9 mouse cellular contexts compared by ENCODE assay signal in the genomic region with DNA sequence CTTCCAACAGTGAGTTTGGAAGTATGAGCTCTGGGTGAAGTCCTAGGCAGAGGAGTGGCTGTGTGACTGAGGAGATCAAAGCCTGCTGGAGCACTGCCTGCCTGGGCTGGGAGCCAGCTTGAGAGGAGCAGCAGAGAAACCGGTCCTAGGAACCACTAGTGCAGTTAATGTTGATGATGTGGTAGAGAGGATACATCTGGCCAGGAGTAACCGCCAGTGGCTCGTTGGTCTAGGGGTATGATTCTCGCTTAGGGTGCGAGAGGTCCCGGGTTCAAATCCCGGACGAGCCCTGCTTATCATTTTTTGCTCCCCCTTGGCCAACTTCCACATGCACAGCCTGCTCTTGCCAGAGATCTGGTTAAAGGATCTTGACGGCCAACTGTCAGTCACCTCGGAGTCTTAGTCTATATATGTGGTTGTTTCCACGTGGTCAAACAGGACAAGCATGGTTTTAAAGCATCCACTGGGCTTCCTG. TPM values are rescaled to one million over a fixed set of nuclear protein-coding genes. Genes with fewer than 3 reads are reported as not detected.
DNase-seq lines count a peak whose midpoint lies in the region; ATAC-seq and TF ChIP-seq lines count a peak whose summit lies in the region.
"Had no signal": no experiment of that assay in that cellular context is flagged by ENCODE, and none has a peak within 500 bp of the region (broad histone marks: within the 10 kb centered on the region; RNA-seq: fewer than 3 reads in every experiment).

No protein-coding gene starts in this region.

- H3K27ac ChIP-seq in forebrain, embryonic 16.5 days (ENCODE audit: low read length), result no peak overlapping the region
- H3K27ac ChIP-seq in heart, postnatal 0 days (ENCODE audit: low read depth), result peak overlapping the region; percentile 4; the same call in 1 of the 2 replicates
- no peak overlapping the region for H3K27ac ChIP-seq in liver, embryonic 12.5 days
- H3K27ac ChIP-seq in neural tube, embryonic 13.5 days (replicated peaks), result no peak overlapping the region
- H3K27ac ChIP-seq: macrophage had no signal

- H3K4me2 ChIP-seq in forebrain, embryonic 16.5 days (ENCODE audit: low read length), result peak overlapping the region; percentile 22; the same call in 1 of the 2 replicates
- peak overlapping the region; percentile 41 for H3K4me2 ChIP-seq in heart, postnatal 0 days (ENCODE audit: low read depth, low read length)
- H3K4me2 ChIP-seq in liver, embryonic 12.5 days, result peak overlapping the region; percentile 61
- H3K4me2 ChIP-seq in neural tube, embryonic 13.5 days, result peak overlapping the region; percentile 30

- H3K36me3 ChIP-seq in forebrain, embryonic 16.5 days (ENCODE audit: control insufficient read depth, insufficient read depth), result no peaks in the 10 kb centered on the region
- H3K36me3 ChIP-seq in heart, postnatal 0 days (replicated peaks; ENCODE audit: control insufficient read depth, insufficient read depth, low read length), result no peaks in the 10 kb centered on the region
- no peaks in the 10 kb centered on the region for H3K36me3 ChIP-seq in liver, embryonic 12.5 days
- H3K36me3 ChIP-seq in neural tube, embryonic 13.5 days, result no peaks in the 10 kb centered on the region

- peak; percentile 89 for ATAC-seq in forebrain, embryonic 16.5 days
- peak; percentile 94 for ATAC-seq in heart, postnatal 0 days (ENCODE audit: insufficient read depth, low read depth)
- peak; percentile 68 for ATAC-seq in liver, embryonic 12.5 days
- ATAC-seq in neural tube, embryonic 13.5 days (ENCODE audit: low read depth), result peak; percentile 81; the same call in 1 of the 2 replicates

- no peak for TF ChIP-seq CTCF in heart, postnatal 0 days (IDR thresholded peaks at IDR 0.05; ENCODE audit: low read depth)

- H3K4me3 ChIP-seq in forebrain, embryonic 16.5 days (replicated peaks; ENCODE audit: low read length), result no peak overlapping the region
- peak overlapping the region; percentile 25 for H3K4me3 ChIP-seq in heart, postnatal 0 days (ENCODE audit: low read depth, low read length)
- H3K4me3 ChIP-seq in liver, embryonic 12.5 days, result peak overlapping the region; percentile 41
- H3K4me3 ChIP-seq in neural tube, embryonic 13.5 days, result peak overlapping the region; percentile 15

- H3K27me3 ChIP-seq in forebrain, embryonic 16.5 days (replicated peaks; ENCODE audit: control insufficient read depth, insufficient read depth, low read length), result no peaks in the 10 kb centered on the region
- H3K27me3 ChIP-seq in heart, postnatal 0 days (ENCODE audit: control insufficient read depth, insufficient read depth, low read length), result 0 out of 2 replicates have a peak, but pooled peaks cover 3% of the 10 kb centered on the region
- H3K27me3 ChIP-seq in liver, embryonic 12.5 days (replicated peaks), result peaks cover 52% of the 10 kb centered on the region
- H3K27me3 ChIP-seq in neural tube, embryonic 13.5 days, result peaks cover 17% of the 10 kb centered on the region

- H3K9ac ChIP-seq in forebrain, embryonic 16.5 days (replicated peaks; ENCODE audit: low read depth, low read length), result no peak overlapping the region
- H3K9ac ChIP-seq in heart, postnatal 0 days (replicated peaks; ENCODE audit: low read depth, low read length), result no peak overlapping the region
- peak overlapping the region; percentile 22; the same call in 1 of the 2 replicates for H3K9ac ChIP-seq in liver, embryonic 12.5 days
- no peak overlapping the region for H3K9ac ChIP-seq in neural tube, embryonic 13.5 days

- no peak for TF ChIP-seq EP300 in heart, postnatal 0 days (IDR thresholded peaks at IDR 0.05; ENCODE audit: low read depth)

- H3K9me3 ChIP-seq in forebrain, embryonic 16.5 days (ENCODE audit: control insufficient read depth, low read length), result no peaks in the 10 kb centered on the region
- H3K9me3 ChIP-seq in heart, postnatal 0 days (replicated peaks; ENCODE audit: control insufficient read depth, low read length), result no peaks in the 10 kb centered on the region
- H3K9me3 ChIP-seq in liver, embryonic 12.5 days (replicated peaks), result no peaks in the 10 kb centered on the region
- H3K9me3 ChIP-seq in neural tube, embryonic 13.5 days, result no peaks in the 10 kb centered on the region

- peaks cover 13% of the 10 kb centered on the region for H3K4me1 ChIP-seq in forebrain, embryonic 16.5 days (replicated peaks; ENCODE audit: control insufficient read depth, insufficient read depth, low read length)
- peaks cover 15% of the 10 kb centered on the region for H3K4me1 ChIP-seq in heart, postnatal 0 days (ENCODE audit: control insufficient read depth, insufficient read depth)
- peaks cover 28% of the 10 kb centered on the region for H3K4me1 ChIP-seq in liver, embryonic 12.5 days
- peaks cover 5% of the 10 kb centered on the region; the same call in 1 of the 2 replicates for H3K4me1 ChIP-seq in neural tube, embryonic 13.5 days (replicated peaks)

- 9% methylated on average over 11 of the region's 11 CpGs for WGBS in forebrain, embryonic 16.5 days
- 2% methylated on average over 11 of the region's 11 CpGs for WGBS in heart, postnatal 0 days
- WGBS in liver, embryonic 12.5 days (ENCODE audit: insufficient replicate concordance), result 9% methylated on average over 11 of the region's 11 CpGs
- WGBS in neural tube, embryonic 13.5 days, result 14% methylated on average over 11 of the region's 11 CpGs

- peak; percentile 89 for DNase-seq in Muller cell, postnatal 12 days (ENCODE audit: inconsistent ontology term)
- peak; percentile 88 to 90 for DNase-seq in cerebellum, adult 18-20 months
- DNase-seq in heart, postnatal 0 days (ENCODE audit: low spot score), result peak; percentile 87
- DNase-seq in kidney, postnatal 14 days, result peak; percentile 91
- peak; percentile 62 for DNase-seq in yolk sac, embryonic 10.5 days (ENCODE audit: low spot score)

RNA-seq across cellular contexts. Expression of a gene that starts 0.4 kb away (rescaled TPM):
- 0.25 and 0.41 TPM in 2 replicates for polyA plus RNA-seq in forebrain, embryonic 16.5 days (2015; fragmentation: Nextera tagmentation; extraction: Ambion mirVana)
- total RNA-seq in heart, postnatal 0 days (2014; rRNA removed; ENCODE audit: low replicate concordance), result 15.1 TPM in 1 of 2 replicates, not detected in the other
- polyA plus RNA-seq in heart, postnatal 0 days (2015; fragmentation: Nextera tagmentation; extraction: Ambion mirVana), result 0.12 and 0.40 TPM in 2 replicates
- polyA plus RNA-seq in liver, embryonic 12.5 days (2016; fragmentation: Nextera tagmentation; extraction: Ambion mirVana), result 0.08 TPM in 1 of 2 replicates, not detected in the other
- 0.25 and 0.34 TPM in 2 replicates for polyA plus RNA-seq in neural tube, embryonic 13.5 days (2015; fragmentation: Nextera tagmentation; extraction: Ambion mirVana)
- polyA plus RNA-seq: macrophage had no signal

RNA-seq across cellular contexts. Expression of a gene that starts 7.5 kb away (rescaled TPM):
- 37.7 and 45.5 TPM in 2 replicates for polyA plus RNA-seq in forebrain, embryonic 16.5 days (2015; fragmentation: Nextera tagmentation; extraction: Ambion mirVana)
- 14.9 and 15.7 TPM in 2 replicates for total RNA-seq in heart, postnatal 0 days (2014; rRNA removed; ENCODE audit: low replicate concordance)
- polyA plus RNA-seq in heart, postnatal 0 days (2015; fragmentation: Nextera tagmentation; extraction: Ambion mirVana), result 10.6 and 14.3 TPM in 2 replicates
- polyA plus RNA-seq in liver, embryonic 12.5 days (2016; fragmentation: Nextera tagmentation; extraction: Ambion mirVana), result 0.94 and 1.8 TPM in 2 replicates
- 45.0 and 45.5 TPM in 2 replicates for polyA plus RNA-seq in neural tube, embryonic 13.5 days (2015; fragmentation: Nextera tagmentation; extraction: Ambion mirVana)
- polyA plus RNA-seq: macrophage had no signal

RNA-seq across cellular contexts. Expression of a gene that starts 40.8 kb away (rescaled TPM):
- polyA plus RNA-seq in forebrain, embryonic 16.5 days (2015; fragmentation: Nextera tagmentation; extraction: Ambion mirVana), result 170 and 206 TPM in 2 replicates
- 296 and 341 TPM in 2 replicates for total RNA-seq in heart, postnatal 0 days (2014; rRNA removed; ENCODE audit: low replicate concordance)
- 278 and 287 TPM in 2 replicates for polyA plus RNA-seq in heart, postnatal 0 days (2015; fragmentation: Nextera tagmentation; extraction: Ambion mirVana)
- polyA plus RNA-seq in liver, embryonic 12.5 days (2016; fragmentation: Nextera tagmentation; extraction: Ambion mirVana), result 127 and 131 TPM in 2 replicates
- polyA plus RNA-seq in neural tube, embryonic 13.5 days (2015; fragmentation: Nextera tagmentation; extraction: Ambion mirVana), result 180 and 200 TPM in 2 replicates

RNA-seq across cellular contexts. Expression of a gene that starts 44.4 kb away (rescaled TPM):
- 2.0 and 2.7 TPM in 2 replicates for polyA plus RNA-seq in forebrain, embryonic 16.5 days (2015; fragmentation: Nextera tagmentation; extraction: Ambion mirVana)
- 241 and 301 TPM in 2 replicates for total RNA-seq in heart, postnatal 0 days (2014; rRNA removed; ENCODE audit: low replicate concordance)
- 18.5 and 24.3 TPM in 2 replicates for polyA plus RNA-seq in heart, postnatal 0 days (2015; fragmentation: Nextera tagmentation; extraction: Ambion mirVana)
- 2.2 and 2.8 TPM in 2 replicates for polyA plus RNA-seq in liver, embryonic 12.5 days (2016; fragmentation: Nextera tagmentation; extraction: Ambion mirVana)
- polyA plus RNA-seq in neural tube, embryonic 13.5 days (2015; fragmentation: Nextera tagmentation; extraction: Ambion mirVana), result 7.0 and 8.1 TPM in 2 replicates
- polyA plus RNA-seq: macrophage had no signal
